Mouse (Mus musculus) CH12.LX (cell line): Measurements from ENCODE around the gene Acrbp. TPM values are rescaled to one million over a fixed set of nuclear protein-coding genes. Genes with fewer than 3 reads are reported as not detected.
A peak's percentile ranks its signal among the peaks of the same experiment; 100 is the strongest.

Experiments
- DNase-seq: peaks from one replicate; pipeline ENCODE4 v3.0.0-alpha.2; 2013; ENCODE audit errors: extremely low read depth
- H3K27ac ChIP-seq: 2 replicates; pipeline ENCODE4 v1.5.1; 2012; ENCODE audit warnings: low read depth, mild to moderate bottlenecking, control low read depth, moderate library complexity; ENCODE audit not compliant: insufficient read depth
- H3K27me3 ChIP-seq: replicated peaks from 2 replicates; pipeline ENCODE3; 2012; ENCODE audit warnings: inconsistent platforms
- H3K36me3 ChIP-seq, 2 experiments: replicated peaks in 1 of 2; 2 replicates each; pipeline versions ENCODE3 to v1.6.1; 2012; ENCODE audit warnings: inconsistent platforms in 1 of 2, low read length in 1 of 2, mild to moderate bottlenecking in 1 of 2, mixed read lengths in 1 of 2, moderate library complexity in 1 of 2; ENCODE audit not compliant: control insufficient read depth in 1 of 2, insufficient read depth in 1 of 2
- H3K4me1 ChIP-seq, 2 experiments: 2 replicates each; pipeline ENCODE4 v1.6.1; 2012; ENCODE audit warnings: inconsistent platforms in 1 of 2, moderate library complexity in 1 of 2; ENCODE audit not compliant: insufficient read depth in 2 of 2, control insufficient read depth in 1 of 2
- H3K4me2 ChIP-seq: 2 replicates; pipeline ENCODE4 v1.6.1; 2012; ENCODE audit warnings: low read depth, mild to moderate bottlenecking, control low read depth; ENCODE audit not compliant: poor library complexity, insufficient read depth, severe bottlenecking
- H3K4me3 ChIP-seq, 3 experiments: fragments of 150-350 bp in 1 of 3; sonication (generic) in 1 of 3; replicated peaks in 1 of 3; 2 replicates each; pipeline versions ENCODE3 to v1.5.1; 2011 to 2012; ENCODE audit warnings: low read depth in 2 of 3, low read length in 2 of 3, mild to moderate bottlenecking in 2 of 3, moderate library complexity in 2 of 3, control low read depth in 1 of 3, improper control_type of control experiment in 1 of 3, inconsistent platforms in 1 of 3, mixed read lengths in 1 of 3; ENCODE audit not compliant: poor library complexity in 1 of 3
- H3K79me2 ChIP-seq: replicated peaks from 2 replicates; pipeline ENCODE4 v1.6.1; 2012; ENCODE audit warnings: mild to moderate bottlenecking, moderate library complexity; ENCODE audit not compliant: control insufficient read depth, poor library complexity, insufficient read depth, severe bottlenecking; ENCODE audit errors: extremely low read depth
- H3K9ac ChIP-seq: 2 replicates; pipeline ENCODE4 v1.6.1; 2012; ENCODE audit warnings: low read depth, mild to moderate bottlenecking, control low read depth, moderate library complexity; ENCODE audit not compliant: insufficient read depth
- H3K9me3 ChIP-seq: replicated peaks from 2 replicates; pipeline ENCODE3; 2012; ENCODE audit warnings: low read length, inconsistent platforms, mixed read lengths
- BHLHE40 ChIP-seq: IDR thresholded peaks from 2 replicates; pipeline ENCODE4 v1.6.1; 2011; ENCODE audit warnings: mild to moderate bottlenecking, low read depth, low read length, improper control_type of control experiment
- CTCF ChIP-seq, 2 experiments: IDR thresholded peaks in 1 of 2; conservative IDR thresholded peaks in 1 of 2; 2 replicates each; pipeline ENCODE4 v1.5.1; 2011 to 2012; ENCODE audit warnings: low read depth in 2 of 2, low read length in 2 of 2, improper control_type of control experiment in 1 of 2, inconsistent platforms in 1 of 2, mild to moderate bottlenecking in 1 of 2, moderate library complexity in 1 of 2
- ELF1 ChIP-seq: IDR thresholded peaks from 2 replicates; pipeline ENCODE4 v1.6.1; 2014; ENCODE audit warnings: low read depth, mild to moderate bottlenecking, inconsistent platforms, low read length, improper control_type of control experiment
- ETS1 ChIP-seq: conservative IDR thresholded peaks from 2 replicates; pipeline ENCODE4 v1.6.1; 2012; ENCODE audit warnings: low read depth, mild to moderate bottlenecking, inconsistent platforms, low read length, improper control_type of control experiment, moderate library complexity
- IRF4 ChIP-seq: IDR thresholded peaks from 2 replicates; pipeline ENCODE4 v1.6.1; 2014; ENCODE audit warnings: low read depth, mild to moderate bottlenecking, inconsistent platforms, low read length, improper control_type of control experiment
- JUN ChIP-seq: IDR thresholded peaks from 2 replicates; pipeline ENCODE4 v1.6.1; 2011; ENCODE audit warnings: low read depth, mild to moderate bottlenecking, low read length, improper control_type of control experiment, moderate library complexity; ENCODE audit not compliant: insufficient read depth
- KAT2A ChIP-seq: IDR thresholded peaks from 2 replicates; pipeline ENCODE4 v1.6.1; 2012; ENCODE audit warnings: low read length, improper control_type of control experiment, inconsistent platforms; ENCODE audit not compliant: insufficient replicate concordance
- MAZ ChIP-seq: IDR thresholded peaks from 2 replicates; pipeline ENCODE4 v1.6.1; 2012; ENCODE audit warnings: low read depth, mild to moderate bottlenecking, inconsistent platforms, low read length, improper control_type of control experiment, moderate library complexity
- MXI1 ChIP-seq: IDR thresholded peaks from 2 replicates; pipeline ENCODE4 v1.6.1; 2011; ENCODE audit warnings: mild to moderate bottlenecking, low read depth, low read length, improper control_type of control experiment
- PAX5 ChIP-seq: IDR thresholded peaks from 2 replicates; pipeline ENCODE4 v1.6.1; 2012; ENCODE audit warnings: low read length, inconsistent platforms, mixed read lengths
- RAD21 ChIP-seq: IDR thresholded peaks from 2 replicates; pipeline ENCODE4 v1.6.1; 2011; ENCODE audit warnings: low read depth, mild to moderate bottlenecking, low read length, improper control_type of control experiment, moderate library complexity
- RCOR1 ChIP-seq: conservative IDR thresholded peaks from 2 replicates; pipeline ENCODE4 v1.6.1; 2012; ENCODE audit warnings: low read depth, mild to moderate bottlenecking, inconsistent platforms, low read length, improper control_type of control experiment
- SIN3A ChIP-seq: IDR thresholded peaks from 2 replicates; pipeline ENCODE4 v1.6.1; 2012; ENCODE audit warnings: low read length, improper control_type of control experiment, inconsistent platforms
- TCF12 ChIP-seq: IDR thresholded peaks from 2 replicates; pipeline ENCODE4 v1.6.1; 2014; ENCODE audit warnings: low read depth, mild to moderate bottlenecking, inconsistent platforms, low read length, improper control_type of control experiment
- UBTF ChIP-seq: IDR thresholded peaks from 2 replicates; pipeline ENCODE4 v1.6.1; 2012; ENCODE audit warnings: low read depth, mild to moderate bottlenecking, inconsistent platforms, low read length, improper control_type of control experiment, moderate library complexity
- USF2 ChIP-seq: conservative IDR thresholded peaks from 2 replicates; pipeline ENCODE4 v1.6.1; 2011; ENCODE audit warnings: low read depth, low read length, improper control_type of control experiment
- ZKSCAN1 ChIP-seq: IDR thresholded peaks from 2 replicates; pipeline ENCODE4 v1.6.1; 2012; ENCODE audit warnings: low read depth, inconsistent platforms, low read length, improper control_type of control experiment, borderline replicate concordance
- dilution Hi-C: fragments of 300-500 bp; cut with MboI; formaldehyde crosslinking; loops from 2 replicates; pipeline ENCODE4 v1.14.3; 2020; ENCODE audit warnings: low sequenced_read_pairs; ENCODE audit not compliant: extremely low pct_unique_long_range_greater_than_20kb, extremely low pct_ligation_motif_present
- in situ Hi-C: fragments of 300-500 bp; cut with MboI; formaldehyde crosslinking; loops from 3 replicates; pipeline ENCODE4 v1.14.3; 2019; ENCODE audit warnings: low sequenced_read_pairs, low pct_ligation_motif_present, low pct_unique_long_range_greater_than_20kb, mixed read lengths
- polyA plus RNA-seq: library from polyadenylated mRNA; unstranded; fragments of >175 nt; gene quantifications from 2 replicates; pipeline ENCODE4 v1.2.1, GENCODE M21; 2012; ENCODE audit warnings: low read depth; ENCODE audit not compliant: insufficient read length
- total RNA-seq, 2 experiments: library from RNA; depleted of rRNA; stranded (reverse); fragments of 300-350 nt in 1 of 2; fragments of >200 nt in 1 of 2; gene quantifications; 2 replicates each; pipeline ENCODE4 v1.2.3; 2012 to 2014

Gene Acrbp
- total and polyA plus RNA-seq, 3 experiments: 1.7 to 4.9 (median 3.3) TPM

DNA sequence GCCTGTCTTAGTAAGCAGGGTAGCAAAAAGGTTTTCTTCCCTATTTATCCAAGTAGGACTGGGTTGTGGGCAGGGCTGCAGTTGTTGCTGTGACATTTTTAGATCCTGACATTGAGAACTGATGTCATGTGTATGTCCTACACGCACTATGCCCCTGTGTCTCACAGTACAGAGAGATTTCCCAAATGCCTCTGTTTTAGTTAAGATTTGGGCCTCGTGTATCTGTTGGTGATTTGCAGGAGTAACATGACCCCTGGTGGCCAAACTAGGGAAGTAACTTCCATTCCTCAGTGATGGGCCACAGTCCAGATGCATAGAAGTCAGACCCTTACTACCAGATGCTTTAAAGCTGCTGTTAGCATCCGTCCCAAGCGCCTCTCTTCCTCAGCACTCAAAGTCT lies 34.9 kb downstream of the Acrbp start (continued):
- TF ChIP-seq UBTF (no peak), IRF4 (0 out of 2 replicates have a peak, but pooled peaks have one; percentile 18), MAZ (no peak)

GRCm38 (mm10) chr6:125087937-125088336 lies 38.4 kb downstream of the Acrbp start:
- Histone ChIP-seq H3K36me3 (peaks cover under 1 to 22% of the 10 kb centered on the region in 2 experiments), H3K4me2 (no peak overlapping the region), H3K27ac (no peak overlapping the region), H3K9me3 (no peaks in the 10 kb centered on the region), H3K9ac (no peak overlapping the region), H3K4me3 (no peak overlapping the region), H3K27me3 (no peaks in the 10 kb centered on the region), H3K79me2 (no peaks in the 10 kb centered on the region), H3K4me1 (peaks cover 6 to 18% of the 10 kb centered on the region in 2 experiments)
- DNase-seq: no peak
- dilution Hi-C loops: no loop called here
- in situ Hi-C loops: no loop called here
- no peak for TF ChIP-seq CTCF (conservative IDR thresholded peaks at IDR 0.05 in 1 of 2, IDR thresholded peaks at IDR 0.05 in 1 of 2; ENCODE audit: low read depth in 2 of 2, low read length in 2 of 2)
- no peak for TF ChIP-seq ETS1
- no peak for TF ChIP-seq ZKSCAN1
- TF ChIP-seq RAD21: no peak
- TF ChIP-seq JUN: no peak
- TF ChIP-seq USF2: no peak
- no peak for TF ChIP-seq TCF12
- no peak for TF ChIP-seq IRF4
- TF ChIP-seq MXI1: no peak
- no peak for TF ChIP-seq PAX5

DNA sequence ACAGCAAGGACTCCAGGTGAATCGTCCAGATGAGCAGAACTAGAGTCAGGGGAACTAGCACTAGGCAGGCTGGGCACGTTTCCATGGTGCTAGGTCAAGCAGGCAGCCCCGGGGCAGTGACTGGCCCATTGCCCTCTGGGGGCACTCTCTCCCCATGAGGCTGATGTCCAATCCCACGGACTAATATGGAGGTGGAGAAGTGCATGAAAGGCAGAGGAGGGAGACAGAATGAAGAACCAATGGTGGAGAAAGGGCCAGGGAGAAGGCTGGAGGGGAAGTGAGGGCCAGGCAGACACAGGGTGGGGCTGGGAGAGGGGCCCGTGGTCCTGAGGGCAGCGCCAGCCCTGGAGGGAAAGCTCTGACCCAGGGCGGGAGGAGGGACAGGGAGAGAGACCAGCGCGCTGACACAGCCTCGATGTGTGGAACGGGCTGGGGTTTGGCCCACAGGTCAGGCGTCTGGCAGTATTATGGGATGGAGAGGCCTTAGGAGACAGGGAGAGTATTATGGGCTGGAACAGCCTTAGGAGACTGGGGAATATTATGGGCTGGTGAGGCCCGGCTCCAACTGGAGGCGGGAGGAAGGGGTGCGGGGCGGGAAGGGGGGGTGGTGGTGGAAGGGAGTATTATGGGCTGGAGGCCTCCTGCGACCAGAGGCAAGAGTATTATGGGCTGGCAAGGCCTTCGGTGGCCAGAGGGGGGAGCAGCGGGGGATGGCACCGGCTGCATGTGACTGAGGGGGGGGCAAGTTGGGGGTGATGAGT lies 39.3 kb downstream of the Acrbp start:
- TF ChIP-seq BHLHE40 (no peak), RCOR1 (no peak), ELF1 (no peak), IRF4 (no peak), SIN3A (no peak), KAT2A (no peak)
- Histone ChIP-seq H3K4me2 (no peak overlapping the region), H3K4me3 (no peak overlapping the region), H3K27me3 (no peaks in the 10 kb centered on the region), H3K4me1 (peaks cover 6 to 18% of the 10 kb centered on the region in 2 experiments), H3K36me3 (peaks cover 0 to 14% of the 10 kb centered on the region in 2 experiments), H3K27ac (no peak overlapping the region), H3K9ac (no peak overlapping the region), H3K9me3 (no peaks in the 10 kb centered on the region), H3K79me2 (no peaks in the 10 kb centered on the region)
- dilution Hi-C loops (no loop called here), in situ Hi-C loops (no loop called here)
- no peak for DNase-seq
